Mouse (Mus musculus) c-Kit-positive CD71-negative TER-119-negative erythroid progenitor cells, embryonic 14.5 days (primary cell): ENCODE data around the gene Fgf14.
"Not testable (repeated sequence)": the region's sequence is repeated elsewhere in the genome, so short reads cannot be mapped to it uniquely, and the experiment has no call there.

Experiments used
- DNase-seq: peaks from one replicate; pipeline ENCODE4 v3.0.0-alpha.2; 2013; ENCODE audit warnings: low read depth

Fgf14 gene

DNA sequence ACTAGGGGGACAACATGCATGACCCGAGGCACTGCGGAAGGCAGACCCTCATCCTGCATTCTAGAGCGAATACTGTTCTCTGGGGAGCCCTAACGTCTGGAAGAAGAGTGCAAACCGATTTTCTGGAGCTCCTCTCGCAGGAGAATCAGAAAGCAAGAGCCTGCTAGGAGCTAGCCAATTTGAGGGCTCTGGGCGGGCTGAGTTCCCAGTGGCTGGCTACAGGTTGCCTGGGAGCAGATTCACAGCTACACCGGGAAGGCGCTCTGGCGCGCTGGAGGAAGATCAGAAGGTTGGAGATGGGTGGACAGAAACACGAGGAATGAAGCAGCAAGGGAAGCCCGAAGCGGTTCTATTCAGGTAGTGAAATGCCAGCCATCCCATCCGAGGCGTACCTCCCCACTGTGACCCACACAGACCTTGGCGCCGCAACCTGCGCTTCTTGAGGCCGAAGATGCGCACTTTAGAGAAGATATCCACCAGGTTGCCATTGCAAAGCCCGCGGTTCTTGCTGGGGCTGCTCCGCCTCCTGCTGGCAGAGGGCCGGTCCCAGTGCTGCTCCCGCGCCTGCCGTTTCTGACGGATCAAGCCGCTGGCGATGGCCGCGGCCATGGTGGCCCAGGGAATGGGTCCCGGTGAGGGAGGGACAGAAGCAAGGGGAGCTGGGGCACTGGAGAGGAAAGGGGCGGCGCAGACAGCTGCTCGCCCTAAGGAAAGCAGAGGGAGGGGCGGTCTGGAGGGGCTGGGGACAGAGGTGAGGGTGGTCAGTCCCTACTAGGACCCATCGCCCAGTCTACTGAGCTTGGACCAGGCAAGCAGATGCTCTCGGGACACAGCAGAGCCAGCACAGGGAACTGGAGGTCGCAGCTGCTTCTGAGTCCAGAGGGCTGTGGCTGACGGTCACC, 484.8 kb downstream of the Fgf14 start:
- DNase-seq: no peak

DNA sequence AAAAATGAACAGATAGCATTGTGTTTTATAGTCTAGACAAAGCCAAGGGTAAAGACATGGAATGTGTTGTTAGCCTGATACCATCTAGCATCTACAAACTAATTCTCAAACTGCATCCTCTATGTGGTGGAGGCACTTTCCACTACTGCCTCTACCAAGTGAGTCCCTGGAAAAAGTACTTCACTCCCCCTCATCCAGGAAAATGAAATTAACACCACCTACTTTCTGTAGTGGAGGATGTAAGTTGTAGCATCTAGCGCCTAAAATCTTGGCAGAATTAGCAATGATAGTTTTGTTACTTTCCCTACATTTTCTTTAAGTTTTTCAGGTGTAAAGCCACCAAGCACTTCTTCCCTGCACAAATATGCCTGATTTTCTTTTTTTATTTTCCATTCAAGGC, 496.7 kb downstream of the Fgf14 start:
- no peak for DNase-seq

DNA sequence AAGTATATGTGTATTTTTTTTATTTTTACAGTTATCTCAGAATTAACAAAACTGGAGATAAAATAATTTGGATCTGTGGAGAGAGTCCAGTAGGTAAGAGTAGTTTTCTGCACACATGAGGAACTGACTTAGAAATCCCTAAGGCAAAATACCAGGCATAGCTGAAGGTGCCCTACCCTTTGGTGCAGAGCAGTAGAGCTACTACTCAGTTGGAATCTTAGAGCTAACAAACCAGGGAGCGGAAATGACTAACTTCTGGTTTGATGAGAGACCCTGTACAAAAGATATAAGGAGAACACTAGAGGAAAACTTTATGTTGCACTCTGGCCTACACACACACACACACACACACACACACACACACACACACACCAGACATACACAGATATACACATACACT, 502.8 kb downstream of the Fgf14 start:
- no peak for DNase-seq

DNA sequence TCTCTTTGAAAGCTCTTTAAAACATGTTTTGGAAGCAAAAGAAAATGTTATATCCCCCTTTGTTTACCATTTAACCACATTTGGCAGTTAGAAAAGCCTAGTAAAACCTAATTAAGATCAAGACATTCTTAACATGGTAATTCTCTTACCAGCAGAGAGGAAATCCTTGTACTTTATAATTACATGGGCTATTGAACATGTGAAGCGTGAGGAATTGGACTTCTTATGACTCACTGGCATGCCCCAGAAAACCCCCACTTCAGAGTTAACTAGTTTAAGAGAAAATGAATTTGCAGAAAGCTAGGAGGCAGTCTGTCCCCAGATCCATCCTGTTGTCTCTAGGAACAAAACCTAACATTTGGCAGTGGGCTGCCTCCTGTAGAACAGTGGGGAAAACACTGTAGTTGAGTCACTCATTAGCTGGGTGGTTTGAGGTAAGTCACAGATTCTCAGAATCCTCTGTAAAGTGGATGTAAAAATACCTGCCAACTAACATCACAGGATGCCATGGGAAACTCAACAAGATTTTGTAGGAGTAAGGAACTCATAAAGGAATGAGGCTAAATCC, 513.2 kb downstream of the Fgf14 start:
- DNase-seq: no peak

DNA sequence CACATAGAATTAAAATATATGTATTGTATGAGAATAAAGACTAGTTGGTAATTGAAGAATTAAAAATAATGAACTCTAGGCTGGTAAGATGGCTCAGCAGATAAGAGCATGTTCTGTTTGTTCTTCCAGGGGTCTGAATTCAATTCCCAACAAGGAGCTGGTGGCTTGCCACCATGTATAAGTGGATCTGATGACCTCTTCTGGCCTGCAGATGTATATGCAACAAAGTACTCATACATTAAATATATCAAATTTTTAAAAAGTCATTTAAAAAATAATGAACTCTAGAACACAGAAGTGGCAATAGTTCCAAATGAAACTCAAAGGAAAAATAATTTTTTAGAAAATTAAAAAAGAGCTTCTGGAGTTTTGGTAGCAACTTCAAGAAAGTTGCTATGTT, 529.5 kb downstream of the Fgf14 start:
- no peak for DNase-seq

DNA sequence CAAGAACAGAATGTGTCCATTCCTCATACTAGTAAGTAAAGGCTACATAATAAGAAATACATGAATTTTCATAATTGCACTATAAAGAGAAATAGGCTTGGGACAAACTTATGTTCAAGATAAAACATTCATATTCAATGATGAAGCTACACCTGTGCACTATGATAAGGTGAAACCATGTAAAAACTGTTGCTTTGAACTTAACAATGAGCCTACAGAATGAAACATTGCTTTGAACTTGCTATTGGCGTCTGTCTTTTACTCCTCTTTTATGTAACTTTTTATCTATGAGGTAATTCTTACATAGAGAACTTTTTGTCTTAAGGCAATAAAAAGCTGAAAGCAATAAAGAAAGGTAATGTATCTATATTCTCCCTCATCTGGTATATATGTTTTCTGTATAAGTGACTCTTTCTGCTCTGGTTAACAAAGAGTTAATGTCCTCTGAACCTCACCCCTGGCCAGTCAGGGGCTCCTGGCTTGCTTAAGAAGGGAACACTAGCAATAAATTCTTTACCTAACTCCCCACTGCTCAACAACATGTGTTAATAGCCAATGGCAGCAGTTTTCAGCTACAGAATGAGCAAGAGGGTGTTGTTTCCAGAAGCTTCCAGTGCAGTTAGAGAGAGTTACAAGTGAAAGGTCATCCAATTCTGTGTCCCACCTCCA, 569.6 kb downstream of the Fgf14 start:
- no peak for DNase-seq

DNA sequence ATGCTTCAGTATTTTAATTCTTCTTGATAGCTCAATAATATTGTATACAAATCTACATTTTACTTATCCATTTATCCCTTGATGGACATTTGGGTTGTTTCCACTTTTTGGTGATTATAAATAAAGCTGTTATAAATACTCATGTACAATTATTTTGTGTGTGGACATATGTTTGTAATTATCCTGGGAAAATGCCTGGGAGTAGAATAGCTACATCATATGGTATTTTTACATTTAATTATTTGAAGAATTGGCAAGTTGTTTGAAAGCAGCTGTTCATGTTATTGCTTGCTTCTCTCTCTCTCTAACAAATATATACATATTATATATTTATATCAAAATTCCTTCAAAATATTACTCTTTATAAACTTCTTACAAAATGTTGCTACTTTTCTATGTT, 593.8 kb downstream of the Fgf14 start:
- DNase-seq: no peak

DNA sequence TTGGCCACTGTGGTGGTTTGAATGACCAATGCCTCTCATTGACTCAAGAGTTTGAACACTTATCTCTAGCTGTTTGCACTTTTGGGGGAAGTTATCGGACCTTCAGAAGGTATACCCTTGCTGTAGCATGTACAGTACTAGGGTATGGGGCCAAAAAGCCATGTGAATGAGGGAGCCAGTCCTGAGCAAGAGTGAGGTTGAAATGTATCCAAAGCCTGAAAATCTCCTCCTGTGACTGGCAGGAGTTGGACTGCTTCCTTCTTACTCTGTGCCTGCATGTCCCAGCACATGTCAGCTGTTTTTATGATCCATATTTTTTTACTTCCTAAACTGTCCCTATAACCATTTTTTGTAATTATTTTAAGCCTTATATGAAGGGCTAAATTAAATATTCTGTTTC, 632.9 kb downstream of the Fgf14 start:
- DNase-seq: no peak

DNA sequence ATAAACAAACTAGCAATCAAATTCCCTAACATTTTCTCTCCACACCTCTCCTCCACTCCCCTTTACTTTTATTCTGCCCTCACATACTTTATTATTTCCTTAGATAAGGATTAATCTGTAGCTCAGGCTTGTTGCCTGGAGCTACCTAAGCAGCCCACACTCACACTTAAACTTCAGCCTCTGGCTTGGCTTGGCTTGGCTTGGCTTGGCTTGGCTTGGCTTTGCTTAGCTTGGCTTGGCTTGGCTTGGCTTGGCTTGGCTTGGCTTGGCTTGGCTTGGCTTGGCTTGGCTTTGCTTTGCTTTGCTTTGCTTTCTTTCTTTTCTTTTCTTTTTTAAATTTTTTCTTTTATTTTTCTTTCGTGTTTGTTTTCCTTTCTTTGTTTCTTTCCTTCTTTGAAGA, 636.3 kb downstream of the Fgf14 start:
- no peak for DNase-seq

DNA sequence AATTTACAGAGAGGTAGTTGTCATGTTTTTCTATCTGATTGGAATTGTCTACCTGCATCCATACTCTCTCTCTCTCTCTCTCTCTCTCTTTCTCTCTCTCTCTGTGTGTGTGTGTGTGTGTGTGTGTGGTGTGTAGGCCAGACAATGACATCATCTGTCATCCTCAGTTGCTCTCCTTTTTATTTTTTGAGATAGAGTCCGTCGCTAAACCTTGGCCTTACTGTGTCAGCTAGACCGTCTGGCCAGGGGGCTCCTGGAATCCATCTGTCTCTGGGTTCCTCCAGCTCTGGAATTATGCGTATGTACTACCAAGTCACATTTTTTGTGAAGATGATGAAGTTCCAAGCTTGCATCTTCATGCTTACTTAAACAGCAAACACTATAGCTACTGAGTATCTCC, 639.5 kb downstream of the Fgf14 start:
- DNase-seq: no peak

DNA sequence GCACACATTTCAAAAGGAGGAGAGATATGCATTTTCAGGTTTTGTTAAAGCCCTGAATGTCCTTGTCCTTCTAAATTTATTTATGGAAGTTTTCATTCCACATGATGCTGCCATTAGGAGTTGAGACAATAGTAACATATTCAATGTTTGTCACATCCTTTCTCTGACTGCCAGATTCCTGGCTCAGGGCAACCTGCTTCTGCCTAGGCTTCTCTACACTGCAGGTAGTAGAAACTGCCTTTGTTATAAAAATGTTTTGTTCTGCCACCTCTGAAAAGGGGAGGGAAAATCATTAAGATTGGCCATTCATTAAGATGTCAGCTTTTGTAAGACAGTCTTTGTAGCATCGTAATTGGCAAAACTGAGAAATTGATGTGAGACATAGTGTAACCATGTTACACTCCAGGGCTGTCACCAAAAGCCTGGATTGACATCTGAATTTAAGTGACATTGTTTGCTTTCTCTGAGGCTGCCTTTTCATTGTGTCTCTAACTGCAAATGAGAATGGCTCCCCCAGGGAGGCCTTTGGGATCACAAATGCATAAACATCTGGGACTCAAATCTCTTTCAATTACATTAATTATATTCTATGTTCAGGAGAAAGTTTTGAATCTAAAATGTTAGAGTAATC, 640.2 kb downstream of the Fgf14 start:
- DNase-seq: no peak

DNA sequence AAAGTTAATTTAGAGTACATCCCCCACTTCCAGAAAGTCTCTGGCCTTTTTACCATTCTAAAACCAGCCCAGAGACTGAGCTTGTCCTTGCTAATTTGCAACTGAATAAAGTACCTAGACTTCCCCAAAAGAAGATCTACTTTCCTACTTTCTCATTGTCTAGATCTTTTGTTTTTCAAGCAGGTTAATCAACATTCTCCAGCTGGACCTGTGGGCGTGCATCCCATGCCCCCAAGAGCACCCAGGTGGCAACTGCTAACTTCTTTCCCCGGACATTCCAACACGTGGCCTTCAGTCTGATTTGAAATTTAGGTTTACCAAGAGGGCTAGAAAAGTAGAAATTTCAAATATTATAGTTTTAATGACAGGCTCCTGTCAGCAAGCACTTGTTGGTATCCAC, 643.6 kb downstream of the Fgf14 start:
- not testable (repeated sequence) for DNase-seq

DNA sequence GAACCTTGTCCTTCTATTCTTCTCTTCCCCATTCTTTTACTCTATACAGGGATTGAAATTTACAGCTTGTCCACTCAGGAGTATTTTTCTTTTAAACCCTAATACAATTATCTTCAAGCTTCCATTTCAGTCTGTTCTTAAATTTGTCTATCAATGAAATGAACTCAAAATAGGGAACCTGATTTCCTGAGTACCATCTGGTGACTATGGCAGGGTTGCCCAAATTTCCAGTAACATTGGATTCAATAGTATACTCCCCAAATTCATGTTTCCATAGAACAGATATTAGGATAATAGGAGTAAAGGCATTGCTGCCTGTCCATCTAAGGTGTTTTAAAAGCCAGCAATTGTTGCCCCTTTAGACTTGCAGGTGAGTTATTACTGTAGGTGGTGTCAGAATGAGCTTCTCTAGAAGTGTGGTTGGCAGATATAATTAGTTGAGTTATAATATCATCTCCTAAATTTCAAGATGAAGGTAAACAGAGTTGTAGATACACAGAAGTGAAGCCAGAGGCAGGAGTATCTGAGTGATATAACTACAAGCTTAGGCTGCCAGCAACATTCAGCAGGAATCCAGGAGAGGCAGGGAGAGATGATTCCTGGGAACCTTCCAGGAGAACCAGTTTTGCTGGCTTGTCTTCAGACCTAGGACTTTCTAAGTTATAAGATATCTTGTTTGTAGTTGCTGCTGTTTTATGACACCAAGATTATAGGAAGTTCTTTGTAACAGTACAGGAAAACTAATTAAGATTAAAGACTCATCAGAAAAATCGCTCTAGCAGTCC, 648.8 kb downstream of the Fgf14 start:
- DNase-seq: no peak

DNA sequence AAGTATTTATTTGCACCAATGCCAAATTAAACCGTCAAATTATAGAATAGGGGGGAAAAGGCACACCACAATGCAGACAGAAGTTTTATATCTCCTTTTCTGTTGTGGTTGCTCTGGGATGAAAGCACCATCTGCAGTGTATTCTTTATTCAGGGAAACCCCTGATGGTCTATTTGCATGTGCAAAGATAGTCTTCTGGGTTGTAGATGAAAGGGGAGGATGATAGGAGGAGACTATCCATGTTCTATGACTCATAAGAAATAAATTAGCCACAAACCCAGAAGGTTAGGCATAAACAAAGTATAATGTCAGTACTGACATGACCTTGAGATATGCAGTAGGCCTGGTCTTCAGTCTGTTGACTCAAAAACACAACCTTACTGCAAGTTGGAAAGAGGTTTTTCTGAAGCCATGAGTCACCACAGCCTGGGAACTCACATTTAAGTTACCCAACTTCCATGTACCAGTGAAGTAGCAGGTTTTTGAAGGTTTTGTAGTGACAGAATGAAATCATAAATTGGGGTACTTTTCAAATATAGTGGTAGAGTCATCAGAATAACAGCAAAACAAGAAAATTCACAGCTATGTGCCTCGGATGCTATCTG, 686.2 kb downstream of the Fgf14 start:
- no peak for DNase-seq

DNA sequence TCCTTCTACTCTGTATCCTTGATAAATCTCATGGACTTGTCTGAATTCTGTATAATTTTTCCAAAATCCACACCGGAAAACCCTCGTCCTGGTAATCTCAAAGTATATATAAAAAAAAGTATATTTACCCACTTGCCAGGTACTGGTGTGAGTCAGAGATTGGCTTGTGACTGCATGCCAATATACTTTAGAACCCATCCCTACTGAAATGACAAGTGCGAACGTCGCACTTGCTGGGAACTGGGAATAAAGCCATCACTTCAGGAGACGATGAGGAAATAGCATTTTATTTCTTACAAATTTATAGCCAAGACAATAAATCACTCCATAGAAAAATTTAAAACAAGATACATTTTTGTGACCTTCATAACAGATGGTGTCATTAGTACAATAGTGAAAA, 708.9 kb downstream of the Fgf14 start:
- no peak for DNase-seq

DNA sequence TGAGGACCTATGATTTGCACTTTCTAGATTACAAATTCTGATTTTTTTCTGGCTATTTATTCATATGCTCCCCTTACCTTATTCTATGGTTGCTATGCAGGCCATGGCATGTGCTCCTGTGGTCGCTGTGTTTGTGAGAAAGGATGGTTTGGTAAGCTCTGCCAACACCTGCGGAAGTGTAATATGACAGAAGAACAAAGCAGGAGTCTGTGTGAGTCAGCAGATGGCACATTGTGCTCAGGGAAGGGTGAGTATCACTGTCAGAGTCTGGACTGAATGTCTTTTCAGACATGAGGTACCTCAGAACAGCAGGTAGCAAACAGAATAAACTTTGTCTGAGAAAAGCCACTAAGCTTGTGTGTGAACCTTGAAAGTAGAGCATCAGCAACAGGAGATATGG, 710.4 kb downstream of the Fgf14 start:
- DNase-seq: no peak
